Mouse (Mus musculus): ENCODE results near the gene Il1r1. TPM values are rescaled to one million over a fixed set of nuclear protein-coding genes. Genes with fewer than 3 reads are reported as not detected.

Gene Il1r1
- polyA plus RNA-seq, 1 experiment from 2014 or later, result 0.51 TPM

- 91% methylated on average over 10 of the region's 10 CpGs for WGBS
- no peaks in the 10 kb centered on the region for H3K36me3 ChIP-seq (ENCODE audit: control insufficient read depth, insufficient read depth, low read length)
- H3K27ac ChIP-seq (ENCODE audit: low read depth, low read length), result no peak overlapping the region
- no peak for ATAC-seq (ENCODE audit: low read depth)
- 0 out of 2 replicates have a peak, but pooled peaks cover 2% of the 10 kb centered on the region for H3K4me1 ChIP-seq (ENCODE audit: control insufficient read depth, insufficient read depth, low read length)
- no peaks in the 10 kb centered on the region for H3K9me3 ChIP-seq (ENCODE audit: control insufficient read depth, low read length)
- H3K9ac ChIP-seq (replicated peaks; ENCODE audit: low read depth, low read length), result no peak overlapping the region
- H3K27me3 ChIP-seq (ENCODE audit: control insufficient read depth, insufficient read depth, low read length), result no peaks in the 10 kb centered on the region
- H3K4me3 ChIP-seq (ENCODE audit: low read depth, low read length), result no peak overlapping the region
- H3K4me2 ChIP-seq (ENCODE audit: low read depth, low read length), result no peak overlapping the region
These were observed 46.7 kb downstream of the Il1r1 start for GRCm38 (mm10) chr1:40271486-40272055.

DNA sequence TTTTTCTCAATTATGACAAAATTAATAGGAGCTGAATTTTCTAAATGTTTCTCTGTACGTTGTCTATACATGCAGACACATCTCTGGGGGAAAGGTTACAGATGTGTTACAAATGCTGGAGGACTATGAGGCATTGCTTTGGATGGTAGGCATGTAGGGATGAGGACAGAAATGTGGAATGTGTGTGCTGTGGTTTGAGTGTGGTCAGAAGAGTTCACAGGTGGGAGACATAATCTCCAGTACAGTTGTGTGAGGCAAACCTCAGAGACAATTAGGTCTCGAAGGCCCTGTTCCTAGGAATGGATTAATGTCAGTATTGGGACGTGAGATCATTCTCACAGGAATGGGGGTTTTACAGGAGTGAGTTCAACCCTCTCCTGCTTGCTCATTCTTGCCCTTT, 47.3 kb downstream of the Il1r1 start:
- H3K9me3 ChIP-seq (ENCODE audit: control insufficient read depth, low read length), result no peaks in the 10 kb centered on the region
- H3K27me3 ChIP-seq (ENCODE audit: control insufficient read depth, insufficient read depth, low read length), result no peaks in the 10 kb centered on the region
- 89% methylated on average over 3 of the region's 3 CpGs for WGBS
- no peak for ATAC-seq (ENCODE audit: low read depth)
- no peaks in the 10 kb centered on the region for H3K4me1 ChIP-seq (ENCODE audit: control insufficient read depth, insufficient read depth, low read length)
- no peak overlapping the region for H3K27ac ChIP-seq (ENCODE audit: low read depth, low read length)
- no peaks in the 10 kb centered on the region for H3K36me3 ChIP-seq (ENCODE audit: control insufficient read depth, insufficient read depth, low read length)
- no peak overlapping the region for H3K4me3 ChIP-seq (ENCODE audit: low read depth, low read length)
- no peak overlapping the region for H3K9ac ChIP-seq (replicated peaks; ENCODE audit: low read depth, low read length)
- no peak overlapping the region for H3K4me2 ChIP-seq (ENCODE audit: low read depth, low read length)

GRCm38 (mm10) chr1:40273491-40273890, 48.6 kb downstream of the Il1r1 start:
- Histone ChIP-seq H3K4me1 (ENCODE audit: control insufficient read depth, insufficient read depth, low read length) (no peaks in the 10 kb centered on the region), H3K36me3 (ENCODE audit: control insufficient read depth, insufficient read depth, low read length) (no peaks in the 10 kb centered on the region), H3K4me2 (ENCODE audit: low read depth, low read length) (no peak overlapping the region), H3K9me3 (ENCODE audit: control insufficient read depth, low read length) (no peaks in the 10 kb centered on the region), H3K27ac (ENCODE audit: low read depth, low read length) (no peak overlapping the region), H3K4me3 (ENCODE audit: low read depth, low read length) (no peak overlapping the region), H3K9ac (replicated peaks; ENCODE audit: low read depth, low read length) (no peak overlapping the region), H3K27me3 (ENCODE audit: control insufficient read depth, insufficient read depth, low read length) (no peaks in the 10 kb centered on the region)
- 83% methylated on average over 1 of the region's 1 CpGs for WGBS
- no peak for ATAC-seq (ENCODE audit: low read depth)

- Histone ChIP-seq H3K27ac (ENCODE audit: low read depth, low read length) (no peak overlapping the region), H3K36me3 (ENCODE audit: control insufficient read depth, insufficient read depth, low read length) (no peaks in the 10 kb centered on the region), H3K9ac (replicated peaks; ENCODE audit: low read depth, low read length) (no peak overlapping the region), H3K4me1 (ENCODE audit: control insufficient read depth, insufficient read depth, low read length) (no peaks in the 10 kb centered on the region), H3K27me3 (ENCODE audit: control insufficient read depth, insufficient read depth, low read length) (no peaks in the 10 kb centered on the region), H3K9me3 (ENCODE audit: control insufficient read depth, low read length) (no peaks in the 10 kb centered on the region), H3K4me3 (ENCODE audit: low read depth, low read length) (no peak overlapping the region), H3K4me2 (ENCODE audit: low read depth, low read length) (no peak overlapping the region)
- 83% methylated on average over 10 of the region's 10 CpGs for WGBS
- ATAC-seq (ENCODE audit: low read depth), result no peak
These were observed 50.6 kb downstream of the Il1r1 start for GRCm38 (mm10) chr1:40275285-40276013.

- Histone ChIP-seq H3K9ac (replicated peaks; ENCODE audit: low read depth, low read length) (no peak overlapping the region), H3K4me3 (ENCODE audit: low read depth, low read length) (no peak overlapping the region), H3K36me3 (ENCODE audit: control insufficient read depth, insufficient read depth, low read length) (no peaks in the 10 kb centered on the region), H3K27ac (ENCODE audit: low read depth, low read length) (no peak overlapping the region), H3K9me3 (ENCODE audit: control insufficient read depth, low read length) (no peaks in the 10 kb centered on the region), H3K27me3 (ENCODE audit: control insufficient read depth, insufficient read depth, low read length) (no peaks in the 10 kb centered on the region), H3K4me2 (ENCODE audit: low read depth, low read length) (no peak overlapping the region), H3K4me1 (ENCODE audit: control insufficient read depth, insufficient read depth, low read length) (no peaks in the 10 kb centered on the region)
- WGBS, result 85% methylated on average over 4 of the region's 4 CpGs
- no peak for ATAC-seq (ENCODE audit: low read depth)
These were observed 53.1 kb downstream of the Il1r1 start for GRCm38 (mm10) chr1:40277944-40278343.

GRCm38 (mm10) chr1:40278720-40279119, 53.8 kb downstream of the Il1r1 start:
- Histone ChIP-seq H3K27me3 (ENCODE audit: control insufficient read depth, insufficient read depth, low read length) (no peaks in the 10 kb centered on the region), H3K4me2 (ENCODE audit: low read depth, low read length) (no peak overlapping the region), H3K4me1 (ENCODE audit: control insufficient read depth, insufficient read depth, low read length) (no peaks in the 10 kb centered on the region), H3K27ac (ENCODE audit: low read depth, low read length) (no peak overlapping the region), H3K36me3 (ENCODE audit: control insufficient read depth, insufficient read depth, low read length) (no peaks in the 10 kb centered on the region), H3K4me3 (ENCODE audit: low read depth, low read length) (no peak overlapping the region), H3K9ac (replicated peaks; ENCODE audit: low read depth, low read length) (no peak overlapping the region), H3K9me3 (ENCODE audit: control insufficient read depth, low read length) (no peaks in the 10 kb centered on the region)
- 91% methylated on average over 2 of the region's 2 CpGs for WGBS
- no peak for ATAC-seq (ENCODE audit: low read depth)

DNA sequence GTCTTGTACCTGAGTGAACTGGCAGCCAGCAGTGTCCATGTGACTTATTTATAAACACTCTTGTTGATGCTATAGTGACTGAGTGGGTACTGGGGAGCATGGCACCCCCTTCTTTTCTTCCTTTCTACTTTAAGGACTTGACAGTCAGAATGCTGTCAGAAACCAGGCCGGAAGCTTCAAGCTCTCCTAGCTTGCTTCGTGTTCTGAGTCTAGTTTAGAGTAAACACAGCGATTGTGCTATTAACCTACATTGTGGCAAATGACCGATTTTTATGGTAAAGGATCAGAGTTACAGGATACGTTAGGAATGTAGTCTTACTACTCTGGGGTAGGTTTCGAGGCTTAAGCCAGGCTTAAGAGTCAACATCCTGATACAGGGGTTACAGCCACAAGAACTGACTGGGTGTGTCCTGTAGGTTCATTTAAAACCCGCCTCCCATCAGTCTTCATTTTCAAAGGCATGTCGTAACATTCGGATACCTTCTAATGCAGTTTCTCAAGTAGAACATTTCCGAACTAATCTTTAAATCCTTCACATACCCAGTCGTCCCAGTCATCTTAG, 54.4 kb downstream of the Il1r1 start:
- no peak for ATAC-seq (ENCODE audit: low read depth)
- H3K36me3 ChIP-seq (ENCODE audit: control insufficient read depth, insufficient read depth, low read length), result no peaks in the 10 kb centered on the region
- no peak overlapping the region for H3K4me2 ChIP-seq (ENCODE audit: low read depth, low read length)
- H3K27ac ChIP-seq (ENCODE audit: low read depth, low read length), result no peak overlapping the region
- H3K27me3 ChIP-seq (ENCODE audit: control insufficient read depth, insufficient read depth, low read length), result no peaks in the 10 kb centered on the region
- H3K4me1 ChIP-seq (ENCODE audit: control insufficient read depth, insufficient read depth, low read length), result no peaks in the 10 kb centered on the region
- H3K9me3 ChIP-seq (ENCODE audit: control insufficient read depth, low read length), result no peaks in the 10 kb centered on the region
- H3K9ac ChIP-seq (replicated peaks; ENCODE audit: low read depth, low read length), result no peak overlapping the region
- 92% methylated on average over 11 of the region's 11 CpGs for WGBS
- H3K4me3 ChIP-seq (ENCODE audit: low read depth, low read length), result no peak overlapping the region

DNA sequence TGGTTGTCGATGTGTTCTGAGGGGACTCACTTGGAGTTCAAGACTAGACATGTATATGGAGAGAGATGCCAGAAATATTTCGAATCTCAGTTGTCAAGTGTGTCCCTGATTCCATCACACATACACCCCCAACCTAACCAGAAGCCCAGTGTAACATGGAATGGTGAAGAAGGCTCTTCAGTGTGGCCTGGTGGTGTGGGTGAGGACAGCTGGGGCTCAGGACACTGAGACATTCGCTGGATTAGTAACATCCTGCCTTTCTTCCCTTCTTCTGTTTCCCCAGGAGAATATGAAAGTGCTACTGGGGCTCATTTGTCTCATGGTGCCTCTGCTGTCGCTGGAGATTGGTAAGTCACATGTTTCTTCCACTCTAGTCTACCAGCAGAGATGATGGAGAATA, 57.1 kb downstream of the Il1r1 start:
- 74% methylated on average over 4 of the region's 4 CpGs for WGBS
- H3K9ac ChIP-seq (replicated peaks; ENCODE audit: low read depth, low read length), result no peak overlapping the region
- H3K27me3 ChIP-seq (ENCODE audit: control insufficient read depth, insufficient read depth, low read length), result no peaks in the 10 kb centered on the region
- no peaks in the 10 kb centered on the region for H3K36me3 ChIP-seq (ENCODE audit: control insufficient read depth, insufficient read depth, low read length)
- no peaks in the 10 kb centered on the region for H3K9me3 ChIP-seq (ENCODE audit: control insufficient read depth, low read length)
- H3K4me2 ChIP-seq (ENCODE audit: low read depth, low read length), result no peak overlapping the region
- H3K27ac ChIP-seq (ENCODE audit: low read depth, low read length), result no peak overlapping the region
- H3K4me3 ChIP-seq (ENCODE audit: low read depth, low read length), result no peak overlapping the region
- no peaks in the 10 kb centered on the region for H3K4me1 ChIP-seq (ENCODE audit: control insufficient read depth, insufficient read depth, low read length)
- no peak for ATAC-seq (ENCODE audit: low read depth)

- Histone ChIP-seq H3K27ac (ENCODE audit: low read depth, low read length) (no peak overlapping the region), H3K9ac (replicated peaks; ENCODE audit: low read depth, low read length) (no peak overlapping the region), H3K4me2 (ENCODE audit: low read depth, low read length) (no peak overlapping the region), H3K4me3 (ENCODE audit: low read depth, low read length) (no peak overlapping the region), H3K27me3 (ENCODE audit: control insufficient read depth, insufficient read depth, low read length) (no peaks in the 10 kb centered on the region), H3K4me1 (ENCODE audit: control insufficient read depth, insufficient read depth, low read length) (no peaks in the 10 kb centered on the region), H3K9me3 (ENCODE audit: control insufficient read depth, low read length) (no peaks in the 10 kb centered on the region), H3K36me3 (ENCODE audit: control insufficient read depth, insufficient read depth, low read length) (no peaks in the 10 kb centered on the region)
- 88% methylated on average over 3 of the region's 3 CpGs for WGBS
- ATAC-seq (ENCODE audit: low read depth), result no peak
These were observed 57.5 kb downstream of the Il1r1 start for GRCm38 (mm10) chr1:40282394-40282793.

All from neural tube, embryonic 14.5 days (tissue).